Mouse (Mus musculus): ENCODE data around the gene Gm5460. TPM values are rescaled to one million over a fixed set of nuclear protein-coding genes. Genes with fewer than 3 reads are reported as not detected.

The Gm5460 gene
- not detected in 2 replicates for polyA plus RNA-seq (2012; rRNA removed)

GRCm38 (mm10) chr14:34016381-34016780, at the start of gene Gm5460:
Gene Gm5460, plus strand, starts transcription at chr14:34016758.

DNA sequence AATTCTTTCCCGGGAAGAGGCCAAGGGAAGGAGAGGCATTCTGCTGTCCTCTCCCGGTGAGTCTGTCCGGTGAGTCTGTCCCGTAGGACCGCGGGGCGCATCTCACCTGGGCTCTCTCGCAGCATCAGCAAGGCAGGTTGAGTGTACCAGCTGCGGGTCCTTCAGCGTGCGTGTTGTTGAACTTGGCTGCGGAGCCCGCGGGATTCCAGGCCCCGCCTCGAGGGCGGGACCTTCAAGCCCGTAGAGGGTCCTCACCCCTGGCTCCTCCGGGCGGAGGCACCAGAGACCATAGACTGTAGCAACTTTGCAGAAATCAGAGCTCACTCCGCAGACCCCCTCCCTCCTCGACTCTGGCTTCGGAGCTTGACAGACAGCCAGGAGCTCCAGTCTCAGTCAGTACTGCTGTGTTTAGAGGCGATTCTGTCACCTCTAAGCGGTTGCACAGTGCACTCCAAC, 37.9 kb upstream of the Gm5460 start, which contains the start of gene Zfp488:
Zfp488 (minus strand) TSS at position 161 of the 456 bp plus-strand sequence.

GRCm38 (mm10) chr14:34015063-34015462, 1.5 kb upstream of the Gm5460 start, which contains the start of gene Gm30083:
Gene Gm30083, minus strand, starts transcription at chr14:34015182.

GRCm38 (mm10) chr14:34052516-34052915, 36.0 kb downstream of the Gm5460 start, which contains the start of gene Antxrl:
Gene Antxrl, plus strand, starts transcription at chr14:34052707.

DNA sequence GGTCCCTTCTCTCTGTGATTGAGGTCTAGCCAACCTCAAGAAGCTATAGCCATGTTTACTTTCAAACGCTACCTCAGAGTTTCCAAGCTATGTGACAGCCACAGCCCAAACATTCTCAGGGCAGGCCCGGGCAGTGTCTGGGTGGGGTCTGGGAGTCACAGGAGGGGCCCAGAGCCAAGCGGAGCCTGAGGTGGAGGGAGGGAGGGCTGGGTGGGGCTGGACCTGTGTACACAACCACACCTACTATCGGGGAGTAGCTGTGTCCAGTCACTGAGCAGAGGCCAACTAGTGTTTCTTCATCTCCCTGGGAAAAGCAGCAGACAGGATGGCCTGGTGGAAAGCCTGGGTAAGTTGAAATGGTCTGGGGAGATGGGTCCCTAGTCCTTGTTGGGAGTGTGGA, 69.2 kb downstream of the Gm5460 start, which contains the start of gene Anxa8:
Anxa8 (plus strand) TSS at position 251 of the 400 bp plus-strand sequence.

Other genes with a start within 250 kb of the Gm5460 start
- 11.3 and 11.7 TPM in 2 replicates for gene Gdf10, start 93.2 kb upstream of the Gm5460 start, polyA plus RNA-seq (2012; rRNA removed)
- gene Gdf2, start 75.7 kb upstream of the Gm5460 start, polyA plus RNA-seq (2012; rRNA removed), result not detected in 2 replicates
- not detected in 2 replicates for gene Rbp3, start 62.8 kb upstream of the Gm5460 start, polyA plus RNA-seq (2012; rRNA removed)
- 0.06 and 0.07 TPM in 2 replicates for gene Zfp488, start 38.0 kb upstream of the Gm5460 start, polyA plus RNA-seq (2012; rRNA removed)
- gene Gm30083, start 1.6 kb upstream of the Gm5460 start, polyA plus RNA-seq (2012; rRNA removed), result 0.07 and 0.16 TPM in 2 replicates
- gene Antxrl, start 35.9 kb downstream of the Gm5460 start, polyA plus RNA-seq (2012; rRNA removed), result not detected in 2 replicates
- 13.3 and 18.1 TPM in 2 replicates for gene Anxa8, start 69.2 kb downstream of the Gm5460 start, polyA plus RNA-seq (2012; rRNA removed)
- 1.6 and 2.0 TPM in 2 replicates for gene A630023A22Rik, start 86.0 kb downstream of the Gm5460 start, polyA plus RNA-seq (2012; rRNA removed)
- gene Npy4r, start 135.7 kb downstream of the Gm5460 start, polyA plus RNA-seq (2012; rRNA removed), result 5.6 and 8.7 TPM in 2 replicates
- gene Gprin2, start 184.9 kb downstream of the Gm5460 start, polyA plus RNA-seq (2012; rRNA removed), result 0.09 and 0.28 TPM in 2 replicates
- gene Syt15, start 202.8 kb downstream of the Gm5460 start, polyA plus RNA-seq (2012; rRNA removed), result 3.3 and 3.8 TPM in 2 replicates